In genomic region chr2:172824906-172825784, GRCm38 (mm10) we compare ENCODE assay signal across 8 mouse cellular contexts.
A peak's percentile ranks its signal among the peaks of the same experiment; 100 is the strongest.
DNase-seq lines count a peak whose midpoint lies in the region; ATAC-seq and TF ChIP-seq lines count a peak whose summit lies in the region.

No protein-coding gene starts in this region.

- no peaks in the 10 kb centered on the region for H3K36me3 ChIP-seq in ES-Bruce4 (ENCODE audit: control insufficient read depth, insufficient read depth, low read length, poor library complexity, severe bottlenecking)
- H3K36me3 ChIP-seq in intestine, embryonic 14.5 days (ENCODE audit: control insufficient read depth, insufficient read depth, low read length) = no peaks in the 10 kb centered on the region
- no peaks in the 10 kb centered on the region for H3K36me3 ChIP-seq in limb, embryonic 12.5 days
- H3K36me3 ChIP-seq in midbrain, embryonic 15.5 days (replicated peaks) = no peaks in the 10 kb centered on the region
- H3K36me3 ChIP-seq in thymus, adult 2 months (ENCODE audit: control insufficient read depth, insufficient read depth, low read length) = no peaks in the 10 kb centered on the region

- peak overlapping the region; percentile 12 for H3K4me3 ChIP-seq in ES-Bruce4 (ENCODE audit: low read depth, low read length)
- 0 out of 2 replicates have a peak overlapping the region, but pooled peaks have one; percentile 1 for H3K4me3 ChIP-seq in intestine, embryonic 14.5 days (ENCODE audit: low read depth, low read length)
- H3K4me3 ChIP-seq in limb, embryonic 12.5 days (replicated peaks) = peak overlapping the region; percentile 28
- H3K4me3 ChIP-seq in midbrain, embryonic 15.5 days = peak overlapping the region; percentile 24
- no peak overlapping the region for H3K4me3 ChIP-seq in thymus, adult 2 months (ENCODE audit: control insufficient read depth, insufficient read depth, low read length)

- peak overlapping the region; percentile 41 for H3K4me2 ChIP-seq in intestine, embryonic 14.5 days (ENCODE audit: low read length)
- H3K4me2 ChIP-seq in limb, embryonic 12.5 days = peak overlapping the region; percentile 56
- H3K4me2 ChIP-seq in midbrain, embryonic 15.5 days = peak overlapping the region; percentile 47

- peak; percentile 59 for DNase-seq in adrenal gland, postnatal 25 days
- peak; percentile 32 to 45 for DNase-seq in frontal cortex, postnatal 25 days (ENCODE audit: low spot score in 2 of 2)
- DNase-seq in intestine, embryonic 14.5 days (ENCODE audit: low spot score) = peak; percentile 85
- peak; percentile 74 for DNase-seq in thymus, adult 2 months
- no peak for DNase-seq in spleen, postnatal 4 days (ENCODE audit: low spot score in 2 of 2)

- no peak for TF ChIP-seq POLR2A in ES-Bruce4 (IDR thresholded peaks at IDR 0.05; ENCODE audit: insufficient read depth, low read length)
- TF ChIP-seq POLR2A in thymus, adult 2 months (IDR thresholded peaks at IDR 0.05; ENCODE audit: control insufficient read depth, extremely low read depth, insufficient read depth, low read length, poor library complexity) = 0 out of 2 replicates have a peak, but pooled peaks have one; percentile 30

- WGBS in intestine, embryonic 14.5 days = 18% methylated on average over 43 of the region's 43 CpGs
- 17% methylated on average over 43 of the region's 43 CpGs for WGBS in limb, embryonic 12.5 days
- WGBS in midbrain, embryonic 15.5 days = 19% methylated on average over 43 of the region's 43 CpGs
- 22% methylated on average over 43 of the region's 43 CpGs for WGBS in thymus, adult 2 months

- ATAC-seq in intestine, embryonic 14.5 days (replicated peaks; ENCODE audit: low FRiP score, low TSS enrichment, low read depth) = peak; percentile 67; the same call in 1 of the 2 replicates
- ATAC-seq in limb, embryonic 12.5 days (ENCODE audit: insufficient number of reproducible peaks, insufficient read depth, low FRiP score, low TSS enrichment, low read depth) = peak; percentile 24; the same call in 1 of the 2 replicates
- peak; percentile 82 for ATAC-seq in midbrain, embryonic 15.5 days (replicated peaks)

- no peak overlapping the region for H3K27ac ChIP-seq in ES-Bruce4 (ENCODE audit: insufficient read depth, low read length)
- H3K27ac ChIP-seq in intestine, embryonic 14.5 days (ENCODE audit: low read depth) = no peak overlapping the region
- no peak overlapping the region for H3K27ac ChIP-seq in limb, embryonic 12.5 days
- H3K27ac ChIP-seq in midbrain, embryonic 15.5 days = no peak overlapping the region
- H3K27ac ChIP-seq in thymus, adult 2 months (ENCODE audit: control insufficient read depth, insufficient read depth, low read length) = no peak overlapping the region

- peak overlapping the region; percentile 24 for H3K9ac ChIP-seq in ES-Bruce4 (ENCODE audit: low read depth, poor library complexity, severe bottlenecking)
- no peak overlapping the region for H3K9ac ChIP-seq in intestine, embryonic 14.5 days (ENCODE audit: low read length)
- H3K9ac ChIP-seq in limb, embryonic 12.5 days (replicated peaks) = no peak overlapping the region
- H3K9ac ChIP-seq in midbrain, embryonic 15.5 days = no peak overlapping the region

- TF ChIP-seq EP300 in ES-Bruce4 (IDR thresholded peaks at IDR 0.05; ENCODE audit: insufficient read depth, low read depth, low read length) = no peak

- peak; percentile 75 for TF ChIP-seq CTCF in ES-Bruce4 (IDR thresholded peaks at IDR 0.05; ENCODE audit: low read depth, low read length)
- peak; percentile 87 for TF ChIP-seq CTCF in thymus, adult 2 months (IDR thresholded peaks at IDR 0.05; ENCODE audit: borderline replicate concordance, control insufficient read depth, extremely low read depth, insufficient read depth, low read length, poor library complexity)

- H3K4me1 ChIP-seq in ES-Bruce4 (ENCODE audit: control insufficient read depth, insufficient read depth, low read length) = peaks cover 9% of the 10 kb centered on the region
- H3K4me1 ChIP-seq in intestine, embryonic 14.5 days (replicated peaks; ENCODE audit: control insufficient read depth, insufficient read depth, low read length) = no peaks in the 10 kb centered on the region
- H3K4me1 ChIP-seq in limb, embryonic 12.5 days (replicated peaks) = peaks cover 28% of the 10 kb centered on the region
- H3K4me1 ChIP-seq in midbrain, embryonic 15.5 days = peaks cover 9% of the 10 kb centered on the region
- peaks cover 3% of the 10 kb centered on the region for H3K4me1 ChIP-seq in thymus, adult 2 months (replicated peaks; ENCODE audit: control insufficient read depth, insufficient read depth, low read length)

- H3K27me3 ChIP-seq in ES-Bruce4 (ENCODE audit: control insufficient read depth, insufficient read depth, low read length, poor library complexity, severe bottlenecking) = no peaks in the 10 kb centered on the region
- peaks cover 7% of the 10 kb centered on the region for H3K27me3 ChIP-seq in intestine, embryonic 14.5 days (replicated peaks; ENCODE audit: control insufficient read depth, insufficient read depth, low read length)
- H3K27me3 ChIP-seq in limb, embryonic 12.5 days = peaks cover 62% of the 10 kb centered on the region
- H3K27me3 ChIP-seq in midbrain, embryonic 15.5 days (replicated peaks) = peaks cover 20% of the 10 kb centered on the region
- no peaks in the 10 kb centered on the region for H3K27me3 ChIP-seq in thymus, adult 2 months (ENCODE audit: control insufficient read depth, insufficient read depth, low read length)

- H3K9me3 ChIP-seq in ES-Bruce4 (replicated peaks; ENCODE audit: control insufficient read depth, insufficient read depth, low read length, poor library complexity, severe bottlenecking) = no peaks in the 10 kb centered on the region
- H3K9me3 ChIP-seq in intestine, embryonic 14.5 days (ENCODE audit: control insufficient read depth, low read length) = no peaks in the 10 kb centered on the region
- H3K9me3 ChIP-seq in limb, embryonic 12.5 days = no peaks in the 10 kb centered on the region
- H3K9me3 ChIP-seq in midbrain, embryonic 15.5 days = no peaks in the 10 kb centered on the region

Comparison
In these comparisons a context has a peak if more than half of its experiments do, and no peak if none do; other contexts are left out.
1. DNase-seq: peak in adrenal gland, postnatal 25 days (single experiment), frontal cortex, postnatal 25 days (2 of 2), intestine, embryonic 14.5 days (single experiment) and thymus, adult 2 months (single experiment); none in spleen, postnatal 4 days (0 of 2).
2. ATAC-seq: peak in every context shown above with its lines; median percentile 82 in midbrain, embryonic 15.5 days; 67 in intestine, embryonic 14.5 days; 24 in limb, embryonic 12.5 days.
3. Peak in every context shown above with its lines, with median percentiles within 50 percentile points of each other: H3K4me2 ChIP-seq.